Mouse (Mus musculus) fat pad, adult 2 months (tissue): ENCODE results near the gene Tfap2c.

Experiments used
- DNase-seq: peaks from one replicate; pipeline ENCODE4 v3.0.0-alpha.2; 2011; ENCODE audit warnings: low read depth, low spot score; ENCODE audit errors: extremely low read depth

Gene Tfap2c

DNA sequence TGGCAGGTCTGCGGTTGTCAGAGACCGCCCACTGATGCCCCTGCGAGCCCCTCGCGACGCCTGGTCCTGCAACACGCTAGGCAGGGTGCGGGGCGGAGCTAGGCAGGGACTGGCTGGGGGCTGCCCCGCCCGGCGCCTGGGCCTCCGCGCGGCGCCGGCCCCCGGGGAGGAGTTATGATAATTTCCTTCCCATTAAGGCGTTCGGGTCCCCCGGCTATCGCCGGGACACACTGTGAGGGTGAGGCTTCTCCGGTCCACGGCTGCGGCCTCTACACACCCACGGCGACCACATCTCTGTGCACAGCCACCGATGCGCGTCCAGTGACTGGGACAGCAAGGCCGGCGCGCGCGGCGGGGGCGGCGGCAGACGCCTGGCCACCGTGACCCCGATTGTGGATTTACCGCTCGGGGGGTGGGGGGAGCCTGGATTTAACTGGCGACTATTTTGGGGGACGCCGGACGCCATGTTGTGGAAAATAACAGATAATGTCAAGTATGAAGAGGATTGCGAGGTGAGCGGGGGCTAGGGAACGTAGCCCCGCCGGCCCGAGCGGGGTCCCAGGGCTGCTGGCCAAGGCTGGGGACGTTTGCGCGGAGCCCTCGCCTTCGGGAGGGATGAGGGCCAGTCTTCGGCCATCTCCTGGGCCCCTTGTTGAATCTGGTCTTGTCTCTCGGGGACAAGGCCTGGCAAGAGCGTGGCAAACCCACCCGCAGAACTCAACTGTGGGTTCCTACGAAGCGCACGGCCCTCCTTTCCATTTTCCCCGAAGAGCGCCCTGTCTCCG is at the start of gene Tfap2c:
Gene Tfap2c, plus strand, starts transcription at position 223 of the 785 bp plus-strand sequence.
- no peak for DNase-seq

DNA sequence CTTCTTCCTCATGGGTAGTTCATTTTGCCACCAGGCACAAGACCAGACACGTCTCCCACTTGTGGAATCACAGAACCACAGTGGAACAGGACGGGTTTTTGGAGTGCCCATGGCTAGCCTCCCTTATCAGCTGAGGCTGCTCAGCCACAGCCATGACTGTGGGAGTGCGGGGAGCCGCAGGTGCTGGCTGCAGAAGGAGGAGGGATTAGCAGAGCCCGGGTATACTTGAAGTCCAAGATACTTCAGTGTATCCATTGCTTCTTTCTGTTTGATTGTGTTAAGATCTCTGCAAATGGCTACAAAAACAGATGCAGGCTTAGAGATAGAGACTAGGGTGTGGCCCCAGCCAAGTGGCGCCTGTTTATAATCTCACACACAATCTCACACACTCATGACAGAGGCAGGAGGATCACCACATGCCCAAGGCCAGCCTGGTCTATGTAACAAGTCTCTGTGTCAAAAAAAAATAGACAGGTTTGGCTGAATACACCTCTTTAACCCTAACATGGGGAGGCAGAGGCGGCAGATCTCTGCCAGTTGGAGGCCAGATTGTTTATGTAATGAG is 48.6 kb upstream of the Tfap2c start:
- no peak for DNase-seq

DNA sequence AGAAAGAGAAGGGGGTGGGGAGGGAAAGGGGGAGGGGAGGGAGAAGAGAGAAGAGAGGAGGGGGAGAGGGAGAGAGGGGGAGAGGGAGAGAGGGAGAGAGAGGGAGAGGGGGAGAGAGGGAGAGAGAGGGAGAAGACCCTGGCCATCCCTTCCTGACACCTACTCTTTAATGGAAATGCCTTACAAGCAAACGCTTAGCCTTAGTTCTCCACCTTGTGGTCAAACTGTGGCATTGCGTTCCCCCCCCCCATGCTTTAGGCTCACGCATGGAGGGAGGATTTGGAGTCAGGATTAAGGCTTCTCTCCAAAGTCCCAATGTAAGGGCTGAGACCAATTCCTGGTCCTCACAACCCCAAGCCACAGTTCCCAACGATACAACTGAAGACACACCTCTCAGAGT is 48.1 kb upstream of the Tfap2c start:
- DNase-seq = no peak

DNA sequence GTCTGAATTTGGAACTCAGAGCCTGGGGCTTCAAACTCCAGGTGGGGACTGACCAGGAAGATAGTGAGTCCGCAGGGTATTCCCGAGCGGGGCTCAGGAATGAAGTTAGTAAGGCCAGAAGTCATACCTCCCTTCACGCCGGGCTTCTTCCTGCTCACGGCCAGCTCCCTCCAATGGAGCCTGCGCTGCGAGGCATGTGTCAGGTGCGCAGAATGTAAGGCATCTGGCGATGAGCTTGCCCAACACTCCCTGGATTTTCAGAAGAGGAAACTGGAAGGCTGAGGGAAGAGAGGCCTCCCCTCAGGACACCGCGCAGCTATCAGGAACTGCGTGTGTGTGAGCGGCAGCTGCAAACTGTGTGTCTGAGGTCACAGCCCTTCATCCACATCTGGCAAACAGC is 47.2 kb upstream of the Tfap2c start:
- no peak for DNase-seq

DNA sequence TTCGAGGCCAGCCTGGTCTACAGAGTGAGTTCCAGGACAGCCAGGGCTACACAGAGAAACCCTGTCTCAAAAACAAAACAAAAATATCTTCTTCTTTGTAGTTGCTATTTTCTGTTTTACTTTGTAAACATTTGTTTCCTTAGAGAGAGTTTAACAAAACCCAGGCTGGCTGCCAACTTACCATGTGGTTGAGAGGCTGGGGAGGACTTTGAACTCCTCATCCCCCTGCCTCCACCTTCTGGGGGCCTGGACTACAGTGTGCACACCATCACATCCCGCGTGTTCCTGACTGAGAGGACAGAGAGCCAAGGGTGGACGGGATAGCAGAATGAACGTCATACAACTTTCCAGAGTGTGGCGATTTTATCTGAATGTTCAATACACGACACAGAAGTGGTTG is 43.3 kb upstream of the Tfap2c start:
- DNase-seq = no peak

DNA sequence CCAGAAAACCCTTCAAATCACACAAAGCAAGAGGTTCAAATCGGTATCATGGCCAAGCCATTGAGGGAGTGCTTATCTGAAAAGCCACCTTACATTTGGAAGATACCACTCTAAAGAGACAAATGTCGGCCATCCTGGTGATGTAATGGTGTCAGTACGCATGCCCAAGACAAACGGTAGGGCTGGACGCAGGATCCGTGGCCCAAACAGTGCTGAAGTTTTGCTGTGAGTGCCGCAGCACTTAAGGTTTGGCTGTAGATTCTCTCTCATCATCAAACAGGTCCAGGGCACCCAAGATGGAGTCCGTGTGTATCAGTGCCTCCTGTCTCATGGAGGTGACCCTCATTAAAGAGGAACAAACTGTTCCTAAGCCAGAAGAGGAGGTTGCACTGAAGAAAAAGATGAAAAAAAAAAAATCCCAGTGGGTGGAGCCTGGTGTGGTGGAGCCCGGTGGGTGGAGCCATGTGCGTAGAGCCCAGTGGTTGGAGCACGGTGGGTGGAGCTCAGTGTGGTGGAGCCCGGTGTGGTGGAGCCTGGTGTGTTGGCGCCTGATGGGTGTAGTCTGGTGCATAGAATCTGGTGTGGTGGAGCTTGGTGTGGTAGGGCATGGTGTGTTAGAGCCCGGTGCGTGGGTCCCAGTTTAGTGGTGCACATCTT is 39.2 kb upstream of the Tfap2c start:
- no peak for DNase-seq

DNA sequence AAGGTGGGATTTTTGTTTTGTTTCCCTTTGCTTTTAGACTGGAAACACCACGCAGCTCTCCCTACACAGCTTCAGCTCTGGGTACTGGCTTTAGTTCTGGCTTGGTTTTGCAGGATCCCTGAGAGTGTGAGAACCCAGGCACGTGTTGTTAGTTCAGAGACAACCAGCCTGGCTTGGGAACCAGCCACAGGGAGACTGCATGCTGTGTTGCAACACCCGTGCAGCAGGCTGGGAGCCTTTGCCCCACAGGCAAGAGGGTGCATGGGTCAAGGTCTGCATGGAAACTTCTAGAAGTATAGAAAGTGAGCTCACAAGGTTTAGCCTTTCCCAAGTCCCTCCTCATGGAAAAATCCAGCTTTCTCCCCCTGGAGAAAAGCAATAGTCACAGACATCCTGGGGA is 38.5 kb upstream of the Tfap2c start:
- DNase-seq = no peak

DNA sequence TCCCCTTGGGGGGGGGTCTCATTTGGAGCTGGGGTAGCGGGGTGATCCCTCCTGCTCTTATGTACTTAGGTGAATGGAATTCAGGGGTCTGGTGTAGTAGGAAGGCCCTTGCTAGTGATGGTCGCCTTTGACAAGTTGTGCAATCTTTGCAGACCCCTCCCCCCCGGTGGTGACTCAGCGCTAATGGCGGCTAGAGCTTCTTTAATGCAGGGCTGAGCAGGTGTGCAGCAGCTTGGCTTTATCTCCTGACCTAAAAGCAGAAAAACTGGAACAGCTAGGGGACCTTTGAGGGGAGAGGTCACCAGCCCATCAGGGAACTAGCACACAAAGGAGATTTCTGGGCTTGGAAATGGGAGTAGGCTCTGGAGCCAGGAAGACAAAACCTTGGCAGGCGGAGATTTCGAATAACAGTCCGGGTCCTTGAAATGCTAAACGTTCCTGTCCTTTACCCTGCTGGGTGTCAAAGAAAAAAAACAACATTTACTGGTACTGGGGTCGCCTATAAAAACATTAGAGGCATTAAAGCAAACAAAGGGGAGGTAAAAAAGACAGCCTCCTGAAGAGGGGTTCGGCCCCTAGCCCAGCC is 32.9 kb upstream of the Tfap2c start:
- DNase-seq = no peak

DNA sequence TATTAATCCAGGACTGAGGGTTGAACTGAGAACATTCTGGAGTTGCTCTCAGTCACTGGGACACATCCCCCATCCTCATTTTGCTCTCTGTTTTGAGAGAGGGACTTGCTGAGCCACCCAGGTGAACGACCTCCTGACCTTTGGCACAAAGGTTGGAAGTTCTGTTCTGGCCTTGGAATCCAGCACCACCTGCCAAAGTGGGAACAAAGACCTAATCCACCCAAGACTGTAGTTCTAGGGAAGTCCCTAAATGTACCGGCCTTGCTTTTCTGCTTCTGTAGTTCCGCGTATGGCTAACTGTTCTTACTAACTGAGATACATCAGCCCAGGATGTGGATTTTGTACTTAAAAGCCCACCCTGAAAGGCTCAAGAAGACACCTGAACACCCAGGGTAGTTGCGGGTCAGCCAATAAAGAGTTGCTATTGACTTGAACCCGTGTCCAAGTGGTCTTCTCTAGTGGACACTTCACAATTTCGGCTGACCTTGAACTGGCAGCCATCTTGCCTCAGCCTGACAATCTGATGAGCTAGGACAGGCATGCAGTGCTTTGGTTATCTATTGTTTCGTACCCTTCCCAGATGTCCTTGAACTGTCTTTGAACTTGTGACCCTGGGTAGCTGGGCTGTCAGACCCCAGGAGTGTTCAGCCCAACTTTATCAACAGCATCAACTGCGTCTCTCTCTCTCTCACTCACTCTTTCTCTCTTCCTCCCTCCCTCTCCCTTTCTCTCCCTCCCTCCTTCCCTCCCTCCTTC is 28.6 kb upstream of the Tfap2c start:
- no peak for DNase-seq

DNA sequence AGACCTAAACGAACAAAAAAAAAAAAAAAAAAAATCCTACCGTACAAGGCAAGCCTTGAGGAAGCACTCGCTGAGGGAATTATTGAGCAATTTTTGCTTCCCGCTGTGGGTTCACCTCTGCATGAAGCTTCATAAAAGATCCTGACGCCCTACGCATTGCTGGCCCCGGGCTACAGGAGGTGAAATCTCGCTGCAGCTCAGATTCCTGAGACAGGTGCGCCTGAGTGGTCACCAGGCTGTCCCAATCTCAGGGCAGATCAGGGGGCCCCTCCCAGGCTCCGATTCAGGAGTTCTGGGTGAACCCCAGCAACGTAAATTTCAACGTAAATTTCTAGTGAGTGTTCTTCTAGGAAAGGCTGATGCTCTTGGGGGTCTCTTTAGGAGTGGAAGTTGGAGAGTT is 26.9 kb upstream of the Tfap2c start:
- DNase-seq = no peak

DNA sequence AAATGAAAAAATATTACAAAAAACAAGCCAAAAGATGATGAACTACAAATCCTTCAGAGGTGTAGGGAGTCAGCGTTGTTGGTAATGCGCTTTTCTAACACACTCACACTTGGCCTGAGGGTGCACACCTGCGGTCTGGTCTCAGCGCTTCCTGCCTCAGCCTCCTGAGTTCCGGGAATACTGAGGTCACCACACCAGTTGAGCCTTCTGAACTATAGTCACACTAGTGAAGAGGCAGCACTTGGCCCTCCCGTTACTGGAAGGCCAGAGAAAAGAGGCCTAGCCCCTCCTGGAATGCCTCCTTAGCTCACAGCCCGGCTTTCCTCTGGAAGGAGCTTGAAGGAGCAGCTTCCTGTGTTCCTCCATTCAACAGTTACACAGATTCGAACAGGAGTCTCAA is 22.2 kb upstream of the Tfap2c start:
- no peak for DNase-seq

DNA sequence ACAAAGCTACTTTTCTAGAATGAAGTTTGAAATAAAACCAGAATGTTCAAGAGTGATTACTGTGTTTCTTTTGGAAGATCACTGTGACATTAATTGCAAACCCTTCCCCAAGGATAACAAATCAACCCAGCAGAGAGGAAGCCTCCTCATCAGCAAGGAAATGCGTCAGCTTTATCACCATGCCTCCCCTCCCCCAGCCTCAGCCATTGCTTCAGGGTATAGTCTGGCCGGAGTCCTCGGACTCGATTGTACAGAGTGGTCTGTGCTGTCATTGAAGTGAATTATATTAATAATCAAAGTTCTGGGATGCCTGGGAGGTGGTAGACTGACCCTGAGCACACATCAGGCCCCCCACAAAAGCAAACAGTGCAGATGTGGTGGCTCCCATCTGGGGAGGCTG is 5.4 kb upstream of the Tfap2c start:
- no peak for DNase-seq

DNA sequence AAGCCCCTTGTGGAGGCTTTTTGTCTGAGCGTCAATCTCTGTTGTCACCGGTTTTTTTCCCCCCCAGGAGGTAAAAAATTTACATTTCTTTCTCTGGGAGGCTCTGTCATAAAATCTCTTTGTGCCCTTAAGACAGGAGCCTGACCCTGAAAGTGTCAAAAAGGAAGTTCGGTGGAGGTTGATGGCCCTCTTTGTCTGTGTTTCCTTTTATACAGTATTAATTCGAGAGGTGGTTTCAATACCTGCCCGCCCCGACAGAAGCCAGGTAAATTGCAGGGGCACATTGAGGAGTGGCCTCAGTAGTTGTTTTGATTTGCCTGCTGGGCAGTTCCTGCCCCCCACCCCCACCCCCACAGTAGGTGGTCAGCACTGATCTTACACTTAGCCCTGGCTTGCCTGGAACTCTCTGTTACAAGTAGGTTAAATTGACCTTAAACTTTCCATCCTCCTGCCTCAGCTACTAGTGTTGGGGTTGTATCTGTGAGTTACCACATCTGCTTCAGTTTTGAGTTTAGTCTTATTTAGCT is 4.7 kb upstream of the Tfap2c start:
- DNase-seq = no peak

DNA sequence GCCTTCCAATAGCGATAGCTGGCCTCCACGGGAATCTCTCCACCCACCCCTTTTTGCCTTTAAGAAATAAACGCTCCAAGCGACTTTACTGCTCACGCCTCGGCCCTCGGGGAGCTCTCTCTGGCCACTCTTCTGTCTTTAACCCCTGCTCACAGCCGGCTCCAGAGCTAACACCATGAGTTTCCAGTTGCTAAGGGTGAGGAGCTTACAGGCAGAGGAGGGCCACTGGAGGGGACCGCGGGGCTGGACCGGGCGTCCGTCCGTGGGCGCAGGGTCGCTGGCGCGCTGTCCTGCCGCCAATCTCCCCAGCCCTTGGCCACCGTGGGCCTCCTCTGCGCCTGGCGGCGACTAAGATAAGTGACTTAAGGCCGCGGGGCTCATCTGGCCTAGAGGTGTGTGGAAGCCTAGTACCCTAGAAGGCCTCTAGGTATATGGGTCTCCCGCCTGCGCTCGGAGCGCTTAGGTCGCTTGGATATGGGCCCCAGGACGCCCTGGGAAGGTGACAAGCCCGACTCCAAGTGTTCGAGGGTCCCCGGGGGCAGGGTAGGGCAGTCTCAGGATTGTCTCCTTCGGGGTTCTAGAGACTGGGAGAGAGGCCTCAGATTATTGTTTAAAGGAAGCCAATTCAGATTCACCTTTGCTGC is 3.7 kb upstream of the Tfap2c start:
- no peak for DNase-seq

DNA sequence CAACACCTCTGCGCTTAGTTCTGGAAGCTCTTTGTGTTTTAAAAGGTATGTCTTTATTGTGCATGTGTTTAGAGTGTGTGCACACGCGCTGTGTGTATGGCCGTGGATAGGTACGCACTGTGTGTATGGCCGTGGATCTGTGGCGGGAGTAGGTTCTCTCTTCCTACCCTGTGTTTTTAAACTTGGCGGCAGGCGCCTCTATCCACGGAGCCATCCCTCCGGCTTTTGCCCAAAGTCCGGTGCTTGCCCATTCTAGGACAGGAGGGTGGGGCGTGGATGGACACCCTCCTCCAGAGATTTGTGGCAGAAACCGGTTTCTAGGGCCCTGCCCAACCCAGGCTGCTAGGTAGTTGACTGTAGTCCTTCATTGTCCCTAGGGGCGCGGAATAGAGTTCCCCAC is 2.8 kb upstream of the Tfap2c start:
- DNase-seq = no peak

DNA sequence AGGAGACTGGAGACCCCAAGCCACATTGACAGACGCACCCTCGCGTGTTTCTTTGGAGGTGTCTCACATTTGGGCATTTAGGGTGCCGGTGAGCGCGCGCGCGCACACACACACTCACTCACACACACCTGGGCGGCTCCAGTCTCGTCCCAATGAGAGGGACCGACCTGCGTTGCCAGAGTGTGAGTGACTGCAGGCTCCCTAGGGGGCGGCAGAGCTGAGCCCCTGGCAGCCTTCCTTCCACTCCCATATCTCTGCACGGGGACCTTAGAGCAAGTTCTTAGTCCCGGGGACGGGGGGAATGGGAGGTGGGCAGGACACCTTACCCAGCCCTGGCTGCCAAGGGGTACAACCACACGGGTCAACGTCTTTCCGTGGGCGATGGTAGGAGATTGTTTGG is 2.3 kb upstream of the Tfap2c start:
- DNase-seq = no peak

DNA sequence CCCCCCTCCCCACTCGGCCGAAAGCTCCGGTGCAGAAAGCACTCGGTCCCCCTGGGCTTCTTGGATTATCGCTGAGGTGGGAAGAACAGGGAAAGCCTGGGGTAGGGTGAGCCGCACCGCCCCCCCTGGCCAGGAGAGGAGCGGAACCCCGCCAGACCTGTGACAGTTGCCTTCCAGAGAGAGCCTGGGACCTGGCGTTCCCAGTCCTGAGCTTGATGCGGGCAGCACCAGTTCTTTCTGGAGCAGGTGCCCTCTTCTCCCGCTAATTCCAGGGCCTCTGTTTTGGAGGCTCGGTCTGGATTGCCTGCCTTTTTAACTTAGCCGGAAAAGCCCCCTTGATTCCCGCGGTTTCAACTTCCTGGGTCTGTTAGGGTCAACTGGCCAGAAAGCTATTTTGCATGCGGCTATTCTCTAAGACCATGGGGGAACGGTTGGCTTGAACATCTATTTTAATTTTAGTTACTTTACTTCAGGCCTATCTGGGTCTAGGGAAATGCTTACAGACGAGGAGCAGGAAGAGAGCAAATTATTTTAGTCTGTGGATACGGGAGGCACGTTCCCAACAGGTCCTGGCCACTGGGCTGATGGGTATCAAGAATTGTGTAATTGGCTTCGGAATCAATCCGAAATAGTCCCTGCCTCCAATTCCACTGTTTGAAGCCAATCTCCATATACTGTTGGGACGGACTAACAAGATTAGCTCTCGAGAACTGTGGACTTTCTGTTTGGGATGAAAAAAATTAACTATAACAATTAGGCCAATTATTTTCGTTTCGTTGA is 1.4 kb upstream of the Tfap2c start:
- no peak for DNase-seq

DNA sequence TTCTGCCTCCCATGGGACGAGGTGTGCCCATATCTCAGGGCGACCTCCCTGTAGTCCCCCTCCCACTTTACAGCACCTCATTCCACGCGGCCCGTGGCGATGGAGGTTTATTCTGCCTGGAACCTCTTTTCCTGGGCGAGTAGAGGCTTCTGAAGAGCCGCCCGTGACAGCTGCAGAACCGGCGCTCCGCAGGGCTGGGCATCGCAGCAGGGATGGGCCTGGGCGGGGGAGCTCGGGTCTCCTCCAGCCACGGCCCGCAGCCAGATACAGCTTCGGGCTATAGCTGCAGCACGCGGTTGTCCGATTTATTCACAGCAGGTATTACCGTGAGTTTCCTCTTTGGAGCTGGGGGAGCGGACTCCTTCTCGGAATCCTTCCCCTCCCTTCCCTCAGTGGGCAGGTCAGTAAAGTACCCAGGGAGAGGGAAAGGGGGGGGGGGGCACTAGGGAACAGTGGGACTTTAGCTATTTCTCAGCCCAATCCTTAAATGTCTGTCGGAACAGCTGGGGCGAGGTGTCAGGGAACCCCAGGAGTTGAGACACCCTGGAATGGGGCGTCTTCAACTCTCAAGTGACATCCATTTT is 629 bp upstream of the Tfap2c start:
- no peak for DNase-seq

DNA sequence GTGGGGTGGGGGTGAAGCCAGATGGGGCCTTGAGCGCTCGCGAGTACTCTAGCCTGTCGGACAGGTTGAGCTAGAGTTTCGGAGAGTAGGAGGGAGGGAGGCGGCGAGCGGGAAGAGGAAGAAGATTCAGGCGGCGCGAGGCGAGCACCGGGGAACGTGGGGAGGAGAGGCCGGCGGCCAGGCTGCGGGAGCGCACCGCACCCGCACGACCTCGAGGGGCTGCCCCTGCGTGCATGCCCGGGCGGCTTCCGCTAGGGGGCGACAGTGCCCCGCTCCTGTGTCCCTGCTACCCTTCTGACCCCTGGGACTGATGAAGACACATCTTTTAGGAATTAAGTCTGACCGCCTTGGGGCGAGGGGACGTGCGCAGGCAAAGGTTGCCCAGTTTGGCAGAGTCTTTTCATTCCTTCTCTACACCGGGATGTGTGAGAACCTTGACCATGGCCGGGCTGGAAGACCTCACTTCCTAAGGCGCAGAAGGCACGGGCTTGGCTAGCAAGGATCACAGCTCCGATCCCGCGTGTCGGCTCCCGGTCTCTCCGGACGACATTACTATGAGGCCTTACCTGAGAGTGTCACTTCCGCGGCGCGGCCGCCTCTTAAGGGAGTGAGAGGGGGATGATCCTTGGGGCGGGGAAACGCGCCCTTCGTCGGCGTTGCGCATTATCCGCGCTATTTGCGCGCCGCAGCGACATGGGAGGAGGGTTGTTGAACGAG is 1.1 kb downstream of the Tfap2c start:
- DNase-seq = no peak
